Mouse (Mus musculus) liver, embryonic 14.5 days (tissue): ENCODE measurements at regions not wholly inside any gene's neighbourhood (a gene's known extent, or its start where the extent isn't known, plus 50 kb on each side); places are given as distances from the start of the nearest gene placed in this dataset.

Source experiments
- ATAC-seq: fragments of 200-750 bp; cut with Nextera tagmentation; 2 replicates; pipeline ENCODE4 v1.8.0; 2017; ENCODE audit warnings: moderate number of reproducible peaks, mild to moderate bottlenecking, moderate library complexity; ENCODE audit not compliant: insufficient read depth
- DNase-seq, 3 experiments: peaks; one replicate each; pipeline ENCODE4 v3.0.0-alpha.2; 2012 to 2013; ENCODE audit warnings: low read depth in 3 of 3, low spot score in 3 of 3
- H3K27ac ChIP-seq: fragments of 300-500 bp; sonication (generic); 2 replicates; pipeline ENCODE4 v1.5.1; 2014; ENCODE audit warnings: moderate library complexity, mild to moderate bottlenecking, control low read depth, inconsistent platforms
- H3K27me3 ChIP-seq: fragments of 300-500 bp; sonication (generic); 2 replicates; pipeline ENCODE4 v1.6.1; 2014; ENCODE audit warnings: mild to moderate bottlenecking, low read length, moderate library complexity; ENCODE audit not compliant: control insufficient read depth, insufficient read depth
- H3K36me3 ChIP-seq: fragments of 300-500 bp; sonication (generic); replicated peaks from 2 replicates; pipeline ENCODE4 v1.6.1; 2014; ENCODE audit warnings: low read depth; ENCODE audit not compliant: control insufficient read depth, insufficient read depth
- H3K4me1 ChIP-seq, 2 experiments: fragments of 200-500 bp in 1 of 2; fragments of 300-500 bp in 1 of 2; sonication (generic) in 1 of 2; replicated peaks; 2 replicates each; pipeline ENCODE4 v1.6.1; 2012 to 2014; ENCODE audit warnings: antibody characterized with exemption in 1 of 2, inconsistent platforms in 1 of 2, low read length in 1 of 2; ENCODE audit not compliant: control insufficient read depth in 2 of 2, insufficient read depth in 2 of 2
- H3K4me2 ChIP-seq: fragments of 300-500 bp; sonication (generic); 2 replicates; pipeline ENCODE4 v1.6.1; 2014; ENCODE audit warnings: low read depth, mild to moderate bottlenecking, control low read depth, moderate library complexity
- H3K4me3 ChIP-seq, 2 experiments: fragments of 200-500 bp in 1 of 2; fragments of 300-500 bp in 1 of 2; sonication (generic) in 1 of 2; 2 replicates each; pipeline ENCODE4 v1.5.1; 2012 to 2014; ENCODE audit warnings: low read depth in 2 of 2, low read length in 2 of 2, mild to moderate bottlenecking in 2 of 2, control low read depth in 1 of 2, inconsistent platforms in 1 of 2, moderate library complexity in 1 of 2; ENCODE audit not compliant: insufficient read depth in 1 of 2
- H3K9ac ChIP-seq: fragments of 300-500 bp; sonication (generic); replicated peaks from 2 replicates; pipeline ENCODE4 v1.6.1; 2014; ENCODE audit warnings: mild to moderate bottlenecking, control low read depth, moderate library complexity
- H3K9me3 ChIP-seq: fragments of 300-500 bp; sonication (generic); 2 replicates; pipeline ENCODE4 v1.6.1; 2016; ENCODE audit warnings: low read length, mixed read lengths; ENCODE audit not compliant: control insufficient read depth
- CTCF ChIP-seq: IDR thresholded peaks from 2 replicates; pipeline ENCODE4 v1.5.1; 2016; ENCODE audit warnings: antibody characterized with exemption, low read depth, control low read depth
- EP300 ChIP-seq: IDR thresholded peaks from 2 replicates; pipeline ENCODE4 v1.6.1; 2016; ENCODE audit warnings: antibody characterized with exemption, low read depth
- WGBS: fragments of 180-500 bp; shearing (Covaris S2); extraction: QIAGEN DNeasy Blood & Tissue Kit; methylation state at CpG from one replicate; pipeline ENCODE4 v1.1.7; 2014; ENCODE audit not compliant: insufficient replicate concordance; 5-methylcytosine and 5-hydroxymethylcytosine counted together

DNA sequence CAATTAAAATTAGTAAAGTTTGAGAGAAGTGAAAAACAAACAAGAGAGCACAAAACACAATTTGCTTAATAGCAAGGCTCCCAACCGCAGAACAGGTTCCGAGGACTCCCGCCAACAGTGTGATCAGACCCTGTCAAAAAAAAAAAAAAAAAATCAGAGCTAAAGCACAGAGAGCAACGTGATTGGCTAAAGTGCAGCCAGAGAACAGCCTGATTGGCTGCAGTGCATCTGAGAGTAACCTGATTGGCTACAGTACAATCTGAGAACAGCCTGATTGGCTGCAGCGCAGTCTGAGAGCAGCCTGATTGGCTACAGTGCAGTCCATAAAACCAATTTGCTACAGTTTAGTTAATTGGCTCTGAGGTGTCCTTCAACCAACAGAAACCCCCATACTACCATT, 74.6 kb upstream of the Mark1 start:
- H3K9ac ChIP-seq: no peak overlapping the region
- TF ChIP-seq CTCF (no peak), EP300 (no peak)
- ATAC-seq (no peak), DNase-seq (no peak)
- H3K4me2 ChIP-seq: no peak overlapping the region
- no peak overlapping the region for H3K4me3 ChIP-seq
- H3K27ac ChIP-seq: no peak overlapping the region
- H3K36me3 ChIP-seq: no peaks in the 10 kb centered on the region
- peaks cover 0 to 10% of the 10 kb centered on the region in 2 experiments; a peak in 3 of 4 replicates for H3K4me1 ChIP-seq
- 75% methylated on average over 5 of the region's 5 CpGs for WGBS
- no peaks in the 10 kb centered on the region for H3K27me3 ChIP-seq
- H3K9me3 ChIP-seq: no peaks in the 10 kb centered on the region

DNA sequence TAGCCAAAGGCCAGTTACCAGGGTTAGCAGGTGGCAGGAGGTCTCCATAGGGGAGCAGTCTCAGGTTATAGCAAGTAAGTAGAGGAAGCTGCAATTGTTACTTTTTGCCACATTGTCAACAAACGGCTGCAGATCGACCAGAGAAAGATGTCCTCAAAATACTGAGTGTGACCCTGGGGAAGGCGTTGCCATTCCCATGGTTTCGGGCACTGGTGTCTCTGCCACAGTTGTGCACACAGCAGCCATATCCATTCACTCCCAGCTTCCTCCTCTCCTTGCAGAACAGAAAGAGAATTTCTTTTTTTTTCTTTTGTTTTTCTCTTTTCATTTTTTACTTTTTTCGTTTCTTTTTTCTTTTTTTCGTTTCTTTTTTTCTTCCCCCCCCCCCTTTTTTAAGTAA, 73.4 kb upstream of the Mark1 start:
- ATAC-seq (no peak), DNase-seq (no peak)
- H3K9ac ChIP-seq: no peak overlapping the region
- peaks cover 0 to 10% of the 10 kb centered on the region in 2 experiments; a peak in 3 of 4 replicates for H3K4me1 ChIP-seq
- TF ChIP-seq CTCF (no peak), EP300 (no peak)
- H3K4me3 ChIP-seq: no peak overlapping the region
- H3K27me3 ChIP-seq: no peaks in the 10 kb centered on the region
- no peaks in the 10 kb centered on the region for H3K9me3 ChIP-seq
- WGBS: 69% methylated on average over 6 of the region's 6 CpGs
- no peak overlapping the region for H3K4me2 ChIP-seq
- no peak overlapping the region for H3K27ac ChIP-seq
- H3K36me3 ChIP-seq: no peaks in the 10 kb centered on the region

GRCm38 (mm10) chr1:185071566-185071965, 72.2 kb upstream of the Mark1 start:
- Histone ChIP-seq H3K4me3 (no peak overlapping the region), H3K4me2 (no peak overlapping the region), H3K4me1 (peaks cover 0 to 10% of the 10 kb centered on the region in 2 experiments; a peak in 3 of 4 replicates), H3K36me3 (no peaks in the 10 kb centered on the region), H3K27ac (no peak overlapping the region), H3K27me3 (no peaks in the 10 kb centered on the region), H3K9ac (no peak overlapping the region), H3K9me3 (no peaks in the 10 kb centered on the region)
- 39% methylated on average over 7 of the region's 7 CpGs for WGBS
- peak; percentile 31 to 54 (median 41) for DNase-seq
- TF ChIP-seq CTCF (no peak), EP300 (0 out of 2 replicates have a peak, but pooled peaks have one; percentile 11)
- ATAC-seq: peak; percentile 87

GRCm38 (mm10) chr1:185070853-185071149, 71.4 kb upstream of the Mark1 start:
- DNase-seq: no peak
- H3K36me3 ChIP-seq: no peaks in the 10 kb centered on the region
- no peak for TF ChIP-seq EP300
- no peak for TF ChIP-seq CTCF
- no peak overlapping the region for H3K9ac ChIP-seq
- no peak for ATAC-seq
- H3K4me1 ChIP-seq: peaks cover 0 to 10% of the 10 kb centered on the region in 2 experiments; a peak in 3 of 4 replicates
- H3K4me2 ChIP-seq: no peak overlapping the region
- WGBS: 45% methylated on average over 3 of the region's 3 CpGs
- no peaks in the 10 kb centered on the region for H3K27me3 ChIP-seq
- no peak overlapping the region for H3K4me3 ChIP-seq
- no peaks in the 10 kb centered on the region for H3K9me3 ChIP-seq
- H3K27ac ChIP-seq: no peak overlapping the region

GRCm38 (mm10) chr1:185070062-185070852, 70.9 kb upstream of the Mark1 start:
- DNase-seq: peak in 2 of 3 experiments; percentile 15 to 28
- 64% methylated on average over 10 of the region's 10 CpGs for WGBS
- no peak for TF ChIP-seq EP300
- TF ChIP-seq CTCF: no peak
- no peak overlapping the region for H3K4me3 ChIP-seq
- H3K27ac ChIP-seq: no peak overlapping the region
- H3K9ac ChIP-seq: no peak overlapping the region
- no peaks in the 10 kb centered on the region for H3K9me3 ChIP-seq
- no peak for ATAC-seq
- H3K36me3 ChIP-seq: no peaks in the 10 kb centered on the region
- H3K4me2 ChIP-seq: no peak overlapping the region
- no peaks in the 10 kb centered on the region for H3K27me3 ChIP-seq
- peaks cover 0 to 10% of the 10 kb centered on the region in 2 experiments; a peak in 3 of 4 replicates for H3K4me1 ChIP-seq
